Mouse (Mus musculus) brain, adult 10 weeks (tissue): ENCODE measurements around the gene Gimap7. TPM values are rescaled to one million over a fixed set of nuclear protein-coding genes. Genes with fewer than 3 reads are reported as not detected.

Experiments
- polyA plus RNA-seq: library from polyadenylated mRNA; stranded (reverse); fragments of 350-450 nt; fragmentation: Illumina TruSeq; extraction: RNeasy Lipid Tissue Mini Kit (QIAGEN cat#74804); gene quantifications from one replicate; pipeline ENCODE4 v1.2.3, GENCODE M21; 2015; ENCODE audit warnings: low read depth, low replicate concordance

Gene Gimap7
- polyA plus RNA-seq: not detected

DNA sequence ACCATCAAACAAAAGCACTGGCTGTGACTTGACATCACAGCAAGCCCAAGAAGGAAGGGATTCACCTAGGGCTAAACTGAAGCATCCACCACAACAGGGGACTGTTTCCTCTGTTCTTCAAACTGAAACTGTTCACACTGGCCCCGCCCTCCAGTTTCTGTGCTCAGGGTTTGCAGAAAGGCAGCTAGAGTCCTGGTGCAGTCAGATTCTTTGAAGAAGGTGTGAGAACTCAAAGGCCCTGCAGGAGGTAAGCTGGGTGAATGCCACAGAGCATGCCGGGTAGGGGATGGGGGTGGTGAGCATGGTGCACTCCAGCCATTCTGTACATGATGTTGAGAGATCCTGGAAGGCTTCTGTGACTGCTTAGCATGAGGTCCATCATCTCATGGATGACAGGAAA, at the start of gene Gimap7, which contains the start of gene Gm28053:
Gene Gimap7 (plus strand): TSS at position 167 of the 400 bp plus-strand sequence.
Gene Gm28053 (plus strand): TSS at position 153 of the 400 bp plus-strand sequence.

DNA sequence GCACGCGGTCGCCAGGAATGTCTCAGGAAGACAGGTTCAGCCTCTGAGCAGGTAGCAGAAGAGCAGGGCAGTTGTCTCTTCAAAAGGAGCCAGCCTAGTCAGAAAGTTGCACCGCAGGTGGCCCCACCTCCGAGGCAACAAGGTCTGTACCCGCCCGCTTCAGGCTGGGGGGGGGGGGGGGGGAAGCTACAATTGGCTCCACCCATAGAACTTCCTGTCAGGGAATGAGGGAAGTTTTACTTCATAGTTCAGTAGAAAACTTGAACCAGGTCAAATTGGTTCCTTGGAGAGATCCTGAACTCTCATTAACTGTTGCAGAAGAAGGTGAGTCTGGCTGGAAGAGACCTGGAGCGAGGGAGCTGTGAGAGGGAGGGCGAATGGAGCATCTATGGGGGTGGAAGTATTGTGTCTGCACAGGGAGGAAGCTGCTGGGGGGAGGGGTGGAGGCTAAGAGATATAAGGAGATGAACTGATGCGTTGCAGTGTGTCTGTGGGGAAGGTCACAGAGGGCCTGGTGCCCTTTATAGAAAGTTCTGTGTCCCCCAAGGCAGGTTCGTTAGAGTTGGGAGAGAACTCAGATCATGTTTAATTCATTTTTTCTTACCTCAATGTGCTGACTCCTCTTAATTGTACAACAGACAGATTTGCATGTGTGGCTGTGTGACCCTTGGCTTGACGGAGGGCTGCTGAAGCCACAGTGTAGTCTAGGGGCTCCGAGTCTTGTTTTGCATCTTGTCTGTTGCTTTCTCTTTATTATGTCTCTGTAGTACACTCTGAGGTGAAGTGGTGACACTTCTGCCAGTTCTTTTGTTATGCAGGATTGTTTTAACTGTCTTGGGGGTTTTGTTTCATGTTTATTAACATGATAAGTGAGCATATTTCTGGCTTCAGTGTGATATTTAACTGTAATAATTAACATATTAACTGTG, 42.2 kb upstream of the Gimap7 start, which contains the start of gene Gimap9:
Gene Gimap9 (plus strand): TSS at position 199 of the 929 bp plus-strand sequence.

DNA sequence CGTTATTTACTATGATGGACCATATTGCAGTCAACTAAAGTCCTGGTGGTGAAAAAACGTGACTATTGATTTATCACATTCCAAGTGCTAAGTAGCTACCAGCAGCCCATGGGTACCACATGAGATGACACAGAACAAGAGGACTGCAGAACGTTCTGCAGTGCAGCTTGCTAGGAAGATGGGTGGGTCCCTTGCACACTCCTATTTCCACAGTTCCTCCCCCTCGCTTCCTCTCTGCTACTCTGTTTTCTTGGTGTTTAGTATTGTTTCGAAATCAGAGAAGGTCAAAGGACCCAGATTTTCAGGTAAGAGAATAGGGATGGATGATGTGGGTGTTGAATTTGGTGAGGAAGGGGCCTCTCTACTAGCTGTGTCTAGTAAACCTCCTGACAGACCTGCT, 34.1 kb upstream of the Gimap7 start, which contains the start of gene Gimap4:
Gene Gimap4 (plus strand): TSS at position 231 of the 400 bp plus-strand sequence.

DNA sequence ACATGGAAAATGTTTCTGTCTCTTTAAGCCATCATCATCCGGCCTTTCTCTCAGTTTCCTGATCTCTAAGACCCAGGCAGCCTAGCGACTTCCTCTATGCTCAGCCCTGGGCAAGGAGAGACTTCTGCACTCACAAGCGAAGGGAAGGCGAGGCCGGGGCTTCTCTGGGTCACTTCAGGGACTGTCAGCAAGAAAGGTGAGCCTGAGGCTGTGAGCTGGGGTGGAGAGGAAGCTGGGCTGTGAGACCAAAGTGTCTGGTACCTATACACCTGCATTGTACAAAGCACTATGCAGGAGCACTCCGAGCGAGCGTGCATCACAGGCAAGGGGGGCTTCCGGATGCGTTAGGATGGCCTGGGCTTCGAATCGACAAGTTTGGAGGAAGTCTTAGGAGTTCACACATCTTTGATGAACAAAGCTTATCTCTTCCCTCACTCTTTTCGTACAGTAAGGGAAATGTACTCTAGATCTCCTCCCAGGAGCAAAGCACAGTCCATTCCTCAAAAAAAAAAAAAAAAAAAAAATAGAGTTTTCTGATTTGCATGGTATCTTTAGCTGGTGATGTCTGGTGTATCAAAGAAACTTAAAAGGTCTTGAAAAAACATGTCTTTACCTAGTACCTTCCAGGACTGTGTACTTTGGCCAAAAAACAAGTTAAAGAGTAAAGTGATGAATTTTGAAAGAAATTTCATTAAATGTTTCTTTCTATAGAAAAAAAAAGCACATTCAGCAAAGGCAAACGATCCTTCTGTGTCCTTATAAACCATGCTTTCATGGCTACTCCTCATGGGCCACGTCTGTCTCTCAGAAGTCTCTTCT, 20.7 kb downstream of the Gimap7 start, which contains the start of gene Gimap1:
Gene Gimap1 (plus strand): TSS at position 94 of the 819 bp plus-strand sequence.

DNA sequence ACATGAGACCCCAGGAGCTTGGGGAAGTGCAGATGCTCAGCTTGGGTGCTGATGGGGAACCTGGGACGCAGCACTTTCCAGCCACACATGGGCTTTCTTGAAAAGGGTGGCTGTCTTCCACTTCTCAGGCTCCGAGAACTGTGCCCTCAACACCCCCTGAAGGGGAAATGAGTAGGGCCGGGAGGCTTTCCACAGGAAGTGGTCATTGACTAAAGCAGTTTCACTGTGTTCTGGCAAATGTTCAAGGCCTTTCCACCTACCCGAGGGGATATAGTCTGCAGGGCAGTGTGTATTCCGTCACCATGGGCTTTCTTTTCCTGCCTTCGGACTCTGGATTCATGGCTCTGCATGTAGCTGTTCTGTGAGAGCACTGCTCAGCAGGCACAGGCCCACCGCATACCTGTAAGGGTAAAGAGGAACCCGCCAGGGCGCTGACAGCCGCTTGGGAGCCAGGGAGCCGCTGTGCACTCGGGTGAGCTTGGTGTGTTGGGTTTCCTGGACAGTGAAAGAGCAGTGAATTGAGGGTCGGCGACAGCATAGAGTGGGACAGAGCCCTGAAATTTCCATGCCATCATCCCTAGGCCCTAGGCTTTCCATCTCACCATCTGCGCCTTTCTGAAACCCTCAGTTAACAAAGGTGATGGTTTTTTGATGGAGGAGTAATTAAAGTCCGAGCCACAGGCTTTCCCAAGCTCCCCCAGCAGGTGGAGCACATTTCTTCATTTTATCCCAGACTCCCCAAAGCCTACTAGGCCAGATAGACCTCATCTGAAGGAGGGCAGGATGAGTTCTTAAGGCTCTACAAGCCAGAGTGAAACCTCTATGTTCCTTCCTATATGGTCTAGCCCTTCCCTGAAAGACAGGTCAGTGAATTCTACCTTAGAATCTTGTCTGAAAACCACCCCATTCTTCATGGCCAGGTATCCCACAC, 27.8 kb downstream of the Gimap7 start, which contains the start of gene Gimap5:
Gene Gimap5 (plus strand): TSS at position 239 of the 931 bp plus-strand sequence.

DNA sequence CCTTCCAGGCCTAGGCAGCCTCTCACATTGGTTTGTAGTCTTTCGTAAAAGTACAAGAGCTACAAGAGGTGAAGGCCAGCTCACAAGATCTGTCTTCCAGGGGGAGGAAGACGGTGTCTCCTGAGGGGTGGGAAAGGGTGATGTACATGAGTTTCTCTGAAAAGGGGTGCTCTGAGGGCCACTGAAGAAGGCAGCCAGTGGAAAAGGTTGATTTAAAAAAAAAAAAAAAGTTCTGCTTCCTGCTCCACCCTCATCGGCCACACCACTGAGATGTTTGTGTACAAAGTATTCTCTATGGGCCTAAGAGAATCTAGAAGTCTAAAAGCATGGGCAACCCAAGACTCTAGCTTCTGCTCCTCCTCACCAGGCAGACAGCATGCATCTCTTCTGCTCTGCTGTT, 52.3 kb downstream of the Gimap7 start, which contains the start of gene Gimap3:
Gene Gimap3 (minus strand): TSS at position 156 of the 400 bp plus-strand sequence.

Other genes starting within 250 kb of the Gimap7 start
- 496 TPM for gene Atp6v0e2, start 181.0 kb upstream of the Gimap7 start, polyA plus RNA-seq
- gene Lrrc61, start 163.8 kb upstream of the Gimap7 start, polyA plus RNA-seq: 29.1 TPM
- 35.5 TPM for gene Rarres2, start 145.8 kb upstream of the Gimap7 start, polyA plus RNA-seq
- gene Gm45021, start 129.0 kb upstream of the Gimap7 start, polyA plus RNA-seq: not detected
- 33.0 TPM for gene Repin1, start 124.7 kb upstream of the Gimap7 start, polyA plus RNA-seq
- not detected for gene Gm44965, start 124.7 kb upstream of the Gimap7 start, polyA plus RNA-seq
- gene Zfp775, start 116.6 kb upstream of the Gimap7 start, polyA plus RNA-seq: 5.2 TPM
- 20.7 TPM for gene AI854703, start 91.9 kb upstream of the Gimap7 start, polyA plus RNA-seq
- 1.4 TPM for gene Gimap8, start 71.4 kb upstream of the Gimap7 start, polyA plus RNA-seq
- 1.00 TPM for gene Gimap9, start 42.5 kb upstream of the Gimap7 start, polyA plus RNA-seq
- gene Gimap4, start 34.1 kb upstream of the Gimap7 start, polyA plus RNA-seq: 0.89 TPM
- 6.6 TPM for gene Gimap6, start 10.4 kb upstream of the Gimap7 start, polyA plus RNA-seq
- gene Gm28053, start within 50 bp of the Gimap7 start, polyA plus RNA-seq: not detected
- 1.9 TPM for gene Gimap1, start 20.4 kb downstream of the Gimap7 start, polyA plus RNA-seq
- gene Gimap5, start 27.6 kb downstream of the Gimap7 start, polyA plus RNA-seq: 0.22 TPM
- 0.30 TPM for gene Gimap3, start 52.2 kb downstream of the Gimap7 start, polyA plus RNA-seq
- 36.8 TPM for gene Tmem176a, start 122.3 kb downstream of the Gimap7 start, polyA plus RNA-seq
- 55.4 TPM for gene Tmem176b, start 122.9 kb downstream of the Gimap7 start, polyA plus RNA-seq
- not detected for gene Aoc1, start 154.3 kb downstream of the Gimap7 start, polyA plus RNA-seq
- gene 1600015I10Rik, start 211.3 kb downstream of the Gimap7 start, polyA plus RNA-seq: not detected